Mouse (Mus musculus): ENCODE measurements around the gene Olfr1178. TPM values are rescaled to one million over a fixed set of nuclear protein-coding genes. Genes with fewer than 3 reads are reported as not detected.

The Olfr1178 gene
- total RNA-seq (2014; rRNA removed) (not detected in 2 replicates), polyA plus RNA-seq (2015; fragmentation: Nextera tagmentation; extraction: Ambion mirVana) (not detected in 2 replicates)

DNA sequence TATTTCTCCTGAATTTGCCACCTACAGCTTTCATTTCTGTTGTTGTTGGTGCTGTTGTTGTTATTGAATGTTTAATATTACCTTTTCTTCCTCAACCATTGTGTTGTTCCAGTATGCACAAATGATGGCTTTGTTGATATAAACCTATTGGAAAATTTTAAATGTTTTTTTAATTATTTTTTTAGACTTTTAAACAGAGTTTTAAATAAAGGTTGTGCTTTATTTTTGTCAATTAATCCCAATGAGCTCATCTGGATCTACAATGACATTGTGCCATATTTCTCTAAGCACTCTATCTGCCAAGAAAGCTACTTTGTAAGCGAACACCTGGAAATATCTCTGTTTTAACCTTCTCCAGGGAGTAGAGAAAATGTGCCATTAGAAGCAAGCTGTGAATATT is at the start of gene Olfr1178:
Olfr1178 (plus strand) TSS at position 301 of the 400 bp plus-strand sequence.
- H3K27ac ChIP-seq = no peak within 1 kb of the TSS
- no peak within 1 kb of the TSS for H3K4me3 ChIP-seq (ENCODE audit: low read length)
- H3K27me3 ChIP-seq (ENCODE audit: insufficient read depth, low read length) = no peaks in the 10 kb centered on the region
- WGBS = 71% methylated on average over 1 of the region's 1 CpGs
- H3K36me3 ChIP-seq (ENCODE audit: insufficient read depth, low read length) = no peaks in the 10 kb centered on the region
- ATAC-seq (no peak), DNase-seq (ENCODE audit: low spot score) (no peak)
- TF ChIP-seq CTCF (IDR thresholded peaks at IDR 0.05; ENCODE audit: low read depth) = no peak
- H3K4me1 ChIP-seq (ENCODE audit: insufficient read depth, low read length) = no peaks in the 10 kb centered on the region
- no peak within 1 kb of the TSS for H3K4me2 ChIP-seq (ENCODE audit: low read depth, low read length)
- H3K9me3 ChIP-seq (ENCODE audit: low read length) = no peaks in the 10 kb centered on the region
- no peak within 1 kb of the TSS for H3K9ac ChIP-seq (replicated peaks; ENCODE audit: low read length)

DNA sequence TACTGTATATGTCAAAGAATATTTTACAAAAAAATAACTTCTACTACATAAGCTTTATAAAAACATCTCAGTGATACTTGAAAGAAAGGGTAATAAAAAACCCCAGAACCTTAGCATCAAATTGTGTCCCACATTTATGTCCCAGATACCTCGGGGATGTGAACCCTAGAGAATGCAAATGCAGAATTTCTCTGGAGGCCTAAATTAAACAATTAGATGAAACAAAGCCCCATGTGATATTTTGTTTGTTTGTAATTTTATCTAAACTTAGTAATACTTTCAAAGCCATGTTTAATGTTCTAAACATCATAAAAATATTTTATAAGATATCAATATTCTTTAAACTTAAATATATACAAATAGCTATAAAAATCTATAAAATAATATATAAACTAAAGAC is 40.5 kb upstream of the Olfr1178 start, which contains the start of gene Olfr1177-ps:
Olfr1177-ps (minus strand) TSS at position 101 of the 400 bp plus-strand sequence.
- Histone ChIP-seq H3K9ac (replicated peaks; ENCODE audit: low read length) (no peak within 1 kb of the TSS), H3K4me3 (ENCODE audit: low read length) (no peak within 1 kb of the TSS), H3K36me3 (ENCODE audit: insufficient read depth, low read length) (no peaks in the 10 kb centered on the region), H3K4me1 (ENCODE audit: insufficient read depth, low read length) (no peaks in the 10 kb centered on the region), H3K9me3 (ENCODE audit: low read length) (no peaks in the 10 kb centered on the region), H3K27ac (no peak within 1 kb of the TSS), H3K4me2 (ENCODE audit: low read depth, low read length) (no peak within 1 kb of the TSS), H3K27me3 (ENCODE audit: insufficient read depth, low read length) (no peaks in the 10 kb centered on the region)
- 93% methylated on average over 1 of the region's 1 CpGs for WGBS
- ATAC-seq (no peak), DNase-seq (ENCODE audit: low spot score) (no peak)
- TF ChIP-seq CTCF (IDR thresholded peaks at IDR 0.05; ENCODE audit: low read depth) = no peak

GRCm38 (mm10) chr2:88356304-88356703 is 30.6 kb upstream of the Olfr1178 start:
- Histone ChIP-seq H3K4me1 (ENCODE audit: insufficient read depth, low read length) (no peaks in the 10 kb centered on the region), H3K9ac (replicated peaks; ENCODE audit: low read length) (no peak overlapping the region), H3K4me3 (ENCODE audit: low read length) (no peak overlapping the region), H3K4me2 (ENCODE audit: low read depth, low read length) (no peak overlapping the region), H3K27ac (no peak overlapping the region), H3K9me3 (ENCODE audit: low read length) (no peaks in the 10 kb centered on the region), H3K27me3 (ENCODE audit: insufficient read depth, low read length) (no peaks in the 10 kb centered on the region), H3K36me3 (ENCODE audit: insufficient read depth, low read length) (no peaks in the 10 kb centered on the region)
- 6% methylated on average over 2 of the region's 2 CpGs for WGBS
- peak; percentile 66 for TF ChIP-seq CTCF (IDR thresholded peaks at IDR 0.05; ENCODE audit: low read depth)
- DNase-seq (ENCODE audit: low spot score) (peak; percentile 82), ATAC-seq (peak; percentile 55; the same call in 1 of the 2 replicates)

DNA sequence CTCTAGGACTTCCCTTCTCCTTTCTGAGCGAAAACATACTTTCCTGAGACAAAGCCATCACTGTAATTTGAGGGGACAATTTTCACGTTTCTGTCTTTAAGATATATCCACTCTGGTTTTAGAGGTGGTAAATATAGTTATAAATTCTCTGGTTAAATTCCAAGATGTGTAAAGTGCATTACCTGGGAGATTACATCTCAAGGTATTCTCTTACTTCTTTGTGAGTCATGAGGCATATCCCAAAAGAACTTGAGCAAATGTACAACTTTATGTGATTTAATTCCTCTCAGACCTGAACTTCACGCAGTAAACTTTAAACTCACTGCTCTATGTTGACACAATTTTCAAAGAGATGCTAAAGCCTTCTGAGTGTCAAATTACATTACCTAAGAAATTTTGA is 19.5 kb downstream of the Olfr1178 start, which contains the start of gene Olfr1179:
Olfr1179 (minus strand) TSS at position 101 of the 400 bp plus-strand sequence.
- H3K4me3 ChIP-seq (ENCODE audit: low read length) = no peak within 1 kb of the TSS
- no peak for DNase-seq (ENCODE audit: low spot score)
- ATAC-seq = no peak
- H3K9me3 ChIP-seq (ENCODE audit: low read length) = no peaks in the 10 kb centered on the region
- no peaks in the 10 kb centered on the region for H3K27me3 ChIP-seq (ENCODE audit: insufficient read depth, low read length)
- TF ChIP-seq CTCF (IDR thresholded peaks at IDR 0.05; ENCODE audit: low read depth) = no peak
- no peak within 1 kb of the TSS for H3K4me2 ChIP-seq (ENCODE audit: low read depth, low read length)
- 81% methylated on average over 3 of the region's 3 CpGs for WGBS
- H3K36me3 ChIP-seq (ENCODE audit: insufficient read depth, low read length) = no peaks in the 10 kb centered on the region
- no peak within 1 kb of the TSS for H3K9ac ChIP-seq (replicated peaks; ENCODE audit: low read length)
- no peaks in the 10 kb centered on the region for H3K4me1 ChIP-seq (ENCODE audit: insufficient read depth, low read length)
- H3K27ac ChIP-seq = no peak within 1 kb of the TSS

DNA sequence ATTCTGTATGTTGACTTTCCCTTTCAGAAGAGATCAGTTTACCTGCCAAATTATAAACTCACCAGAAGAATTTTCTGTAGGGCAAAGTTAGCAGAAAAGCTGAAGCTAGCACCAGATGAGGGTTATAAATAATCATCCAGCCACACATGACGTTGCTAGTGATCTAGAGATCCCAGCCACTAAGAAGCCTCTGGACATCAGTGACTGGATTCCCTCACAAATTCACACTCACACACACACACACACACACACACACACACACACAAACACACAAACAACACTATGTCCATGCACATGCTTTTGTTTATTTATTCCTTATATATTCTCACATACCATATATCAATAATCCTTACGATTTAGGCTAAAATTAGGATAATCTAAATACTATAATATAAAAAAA is 32.2 kb downstream of the Olfr1178 start, which contains the start of gene Olfr1180:
Olfr1180 (minus strand) TSS at position 101 of the 400 bp plus-strand sequence.
- ATAC-seq = no peak
- no peak for DNase-seq (ENCODE audit: low spot score)
- Histone ChIP-seq H3K4me1 (ENCODE audit: insufficient read depth, low read length) (no peaks in the 10 kb centered on the region), H3K9ac (replicated peaks; ENCODE audit: low read length) (no peak within 1 kb of the TSS), H3K36me3 (ENCODE audit: insufficient read depth, low read length) (no peaks in the 10 kb centered on the region), H3K9me3 (ENCODE audit: low read length) (no peaks in the 10 kb centered on the region), H3K27me3 (ENCODE audit: insufficient read depth, low read length) (no peaks in the 10 kb centered on the region), H3K27ac (no peak within 1 kb of the TSS), H3K4me3 (ENCODE audit: low read length) (no peak within 1 kb of the TSS), H3K4me2 (ENCODE audit: low read depth, low read length) (no peak within 1 kb of the TSS)
- no peak for TF ChIP-seq CTCF (IDR thresholded peaks at IDR 0.05; ENCODE audit: low read depth)
- WGBS = 83% methylated on average over 2 of the region's 2 CpGs

DNA sequence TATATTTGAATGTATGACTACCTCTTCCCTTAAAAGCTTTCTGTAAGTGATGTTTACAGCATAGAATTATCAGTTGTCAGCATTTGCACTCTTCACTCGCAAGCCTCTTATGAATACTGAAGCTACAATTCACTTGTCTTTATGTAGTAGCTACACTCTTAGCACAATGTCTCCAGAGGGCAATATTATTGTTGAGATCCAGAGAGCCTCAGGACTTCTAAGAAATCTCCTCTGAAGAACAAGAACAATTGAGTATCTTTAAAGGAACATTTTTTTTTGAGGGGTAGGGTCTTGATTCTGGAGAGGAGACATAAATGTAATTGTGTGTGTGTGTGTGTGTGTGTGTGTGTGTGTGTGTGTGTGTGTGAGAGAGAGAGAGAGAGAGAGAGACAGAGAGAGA is 39.2 kb downstream of the Olfr1178 start, which contains the start of gene Olfr1181:
Olfr1181 (minus strand) TSS at position 101 of the 400 bp plus-strand sequence.
- Histone ChIP-seq H3K27me3 (ENCODE audit: insufficient read depth, low read length) (no peaks in the 10 kb centered on the region), H3K4me1 (ENCODE audit: insufficient read depth, low read length) (no peaks in the 10 kb centered on the region), H3K27ac (no peak within 1 kb of the TSS), H3K4me3 (ENCODE audit: low read length) (no peak within 1 kb of the TSS), H3K4me2 (ENCODE audit: low read depth, low read length) (no peak within 1 kb of the TSS), H3K9ac (replicated peaks; ENCODE audit: low read length) (no peak within 1 kb of the TSS), H3K9me3 (ENCODE audit: low read length) (no peaks in the 10 kb centered on the region), H3K36me3 (ENCODE audit: insufficient read depth, low read length) (no peaks in the 10 kb centered on the region)
- no peak for TF ChIP-seq CTCF (IDR thresholded peaks at IDR 0.05; ENCODE audit: low read depth)
- DNase-seq (ENCODE audit: low spot score) (no peak), ATAC-seq (no peak)
- 89% methylated on average over 1 of the region's 1 CpGs for WGBS

DNA sequence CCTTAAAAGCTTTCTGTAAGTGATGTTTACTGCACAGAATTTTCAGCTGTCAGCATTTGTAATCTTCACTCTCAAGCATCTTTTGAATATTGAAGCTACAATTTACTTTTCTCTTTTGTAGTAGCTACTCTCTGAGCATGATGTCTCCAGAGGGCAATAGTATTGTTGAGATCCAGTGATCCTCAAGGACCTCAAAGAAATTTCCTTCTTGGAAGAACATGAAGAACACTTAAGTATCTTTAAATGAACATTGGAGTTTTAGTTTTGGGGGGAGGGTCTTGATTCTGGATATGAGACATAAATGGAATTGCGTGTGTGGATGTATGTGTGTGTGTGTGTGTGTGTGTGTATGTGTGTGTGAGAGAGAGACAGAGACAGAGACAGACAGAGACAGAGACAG is 62.2 kb downstream of the Olfr1178 start, which contains the start of gene Gm13757:
Gm13757 (minus strand) TSS at position 101 of the 400 bp plus-strand sequence.
- no peak for ATAC-seq
- WGBS = 94% methylated on average over 1 of the region's 1 CpGs

More for the DNA sequence above, 62.2 kb downstream of the Olfr1178 start, which contains the start of gene Gm13757:
- Histone ChIP-seq H3K27ac (no peak within 1 kb of the TSS), H3K4me1 (ENCODE audit: insufficient read depth, low read length) (no peaks in the 10 kb centered on the region), H3K9ac (replicated peaks; ENCODE audit: low read length) (no peak within 1 kb of the TSS), H3K9me3 (ENCODE audit: low read length) (no peaks in the 10 kb centered on the region), H3K4me2 (ENCODE audit: low read depth, low read length) (no peak within 1 kb of the TSS), H3K4me3 (ENCODE audit: low read length) (no peak within 1 kb of the TSS), H3K27me3 (ENCODE audit: insufficient read depth, low read length) (no peaks in the 10 kb centered on the region), H3K36me3 (ENCODE audit: insufficient read depth, low read length) (no peaks in the 10 kb centered on the region)
- no peak for DNase-seq (ENCODE audit: low spot score)
- no peak for TF ChIP-seq CTCF (IDR thresholded peaks at IDR 0.05; ENCODE audit: low read depth)

Other genes starting within 250 kb of the Olfr1178 start
- not detected in 2 replicates for gene Olfr1167, start 231.9 kb upstream of the Olfr1178 start, total RNA-seq (2014; rRNA removed)
- gene Olfr1167, start 231.9 kb upstream of the Olfr1178 start, polyA plus RNA-seq (2015; fragmentation: Nextera tagmentation; extraction: Ambion mirVana) = not detected in 2 replicates
- not detected in 2 replicates for gene Olfr1168, start 205.2 kb upstream of the Olfr1178 start, total RNA-seq (2014; rRNA removed)
- not detected in 2 replicates for gene Olfr1168, start 205.2 kb upstream of the Olfr1178 start, polyA plus RNA-seq (2015; fragmentation: Nextera tagmentation; extraction: Ambion mirVana)
- gene Olfr1170, start 158.7 kb upstream of the Olfr1178 start, total RNA-seq (2014; rRNA removed) = not detected in 2 replicates
- gene Olfr1170, start 158.7 kb upstream of the Olfr1178 start, polyA plus RNA-seq (2015; fragmentation: Nextera tagmentation; extraction: Ambion mirVana) = not detected in 2 replicates
- not detected in 2 replicates for gene Olfr1173, start 107.2 kb upstream of the Olfr1178 start, total RNA-seq (2014; rRNA removed)
- gene Olfr1173, start 107.2 kb upstream of the Olfr1178 start, polyA plus RNA-seq (2015; fragmentation: Nextera tagmentation; extraction: Ambion mirVana) = not detected in 2 replicates
- not detected in 2 replicates for gene Olfr1174-ps, start 71.9 kb upstream of the Olfr1178 start, total RNA-seq (2014; rRNA removed)
- gene Olfr1174-ps, start 71.9 kb upstream of the Olfr1178 start, polyA plus RNA-seq (2015; fragmentation: Nextera tagmentation; extraction: Ambion mirVana) = not detected in 2 replicates
- gene Olfr1175-ps, start 59.8 kb upstream of the Olfr1178 start, total RNA-seq (2014; rRNA removed) = not detected in 2 replicates
- not detected in 2 replicates for gene Olfr1175-ps, start 59.8 kb upstream of the Olfr1178 start, polyA plus RNA-seq (2015; fragmentation: Nextera tagmentation; extraction: Ambion mirVana)
- gene Olfr1176, start 50.3 kb upstream of the Olfr1178 start, total RNA-seq (2014; rRNA removed) = not detected in 2 replicates
- gene Olfr1176, start 50.3 kb upstream of the Olfr1178 start, polyA plus RNA-seq (2015; fragmentation: Nextera tagmentation; extraction: Ambion mirVana) = not detected in 2 replicates
- gene Olfr1177-ps, start 40.6 kb upstream of the Olfr1178 start, total RNA-seq (2014; rRNA removed) = not detected in 2 replicates
- not detected in 2 replicates for gene Olfr1177-ps, start 40.6 kb upstream of the Olfr1178 start, polyA plus RNA-seq (2015; fragmentation: Nextera tagmentation; extraction: Ambion mirVana)
- not detected in 2 replicates for gene Olfr1179, start 19.4 kb downstream of the Olfr1178 start, total RNA-seq (2014; rRNA removed)
- not detected in 2 replicates for gene Olfr1179, start 19.4 kb downstream of the Olfr1178 start, polyA plus RNA-seq (2015; fragmentation: Nextera tagmentation; extraction: Ambion mirVana)
- gene Olfr1180, start 32.1 kb downstream of the Olfr1178 start, total RNA-seq (2014; rRNA removed) = not detected in 2 replicates
- gene Olfr1180, start 32.1 kb downstream of the Olfr1178 start, polyA plus RNA-seq (2015; fragmentation: Nextera tagmentation; extraction: Ambion mirVana) = not detected in 2 replicates
- gene Olfr1181, start 39.1 kb downstream of the Olfr1178 start, total RNA-seq (2014; rRNA removed) = not detected in 2 replicates
- not detected in 2 replicates for gene Olfr1181, start 39.1 kb downstream of the Olfr1178 start, polyA plus RNA-seq (2015; fragmentation: Nextera tagmentation; extraction: Ambion mirVana)
- not detected in 2 replicates for gene Gm13757, start 62.1 kb downstream of the Olfr1178 start, total RNA-seq (2014; rRNA removed)
- not detected in 2 replicates for gene Gm13757, start 62.1 kb downstream of the Olfr1178 start, polyA plus RNA-seq (2015; fragmentation: Nextera tagmentation; extraction: Ambion mirVana)
- gene Olfr1183, start 67.8 kb downstream of the Olfr1178 start, total RNA-seq (2014; rRNA removed) = not detected in 2 replicates
- not detected in 2 replicates for gene Olfr1183, start 67.8 kb downstream of the Olfr1178 start, polyA plus RNA-seq (2015; fragmentation: Nextera tagmentation; extraction: Ambion mirVana)
- not detected in 2 replicates for gene Olfr1184, start 96.5 kb downstream of the Olfr1178 start, total RNA-seq (2014; rRNA removed)
- not detected in 2 replicates for gene Olfr1184, start 96.5 kb downstream of the Olfr1178 start, polyA plus RNA-seq (2015; fragmentation: Nextera tagmentation; extraction: Ambion mirVana)
- not detected in 2 replicates for gene Olfr1185-ps1, start 106.3 kb downstream of the Olfr1178 start, total RNA-seq (2014; rRNA removed)
- not detected in 2 replicates for gene Olfr1185-ps1, start 106.3 kb downstream of the Olfr1178 start, polyA plus RNA-seq (2015; fragmentation: Nextera tagmentation; extraction: Ambion mirVana)
- not detected in 2 replicates for gene Olfr1186, start 131.5 kb downstream of the Olfr1178 start, total RNA-seq (2014; rRNA removed)
- not detected in 2 replicates for gene Olfr1186, start 131.5 kb downstream of the Olfr1178 start, polyA plus RNA-seq (2015; fragmentation: Nextera tagmentation; extraction: Ambion mirVana)
- not detected in 2 replicates for gene Olfr1188, start 169.9 kb downstream of the Olfr1178 start, total RNA-seq (2014; rRNA removed)
- not detected in 2 replicates for gene Olfr1188, start 169.9 kb downstream of the Olfr1178 start, polyA plus RNA-seq (2015; fragmentation: Nextera tagmentation; extraction: Ambion mirVana)
- not detected in 2 replicates for gene Olfr1189, start 199.4 kb downstream of the Olfr1178 start, total RNA-seq (2014; rRNA removed)
- not detected in 2 replicates for gene Olfr1189, start 199.4 kb downstream of the Olfr1178 start, polyA plus RNA-seq (2015; fragmentation: Nextera tagmentation; extraction: Ambion mirVana)